Mouse (Mus musculus) thymus, postnatal 36 days (tissue): ENCODE data around the gene Alg9.

Experiments
- DNase-seq, 2 experiments: peaks; one replicate each; pipeline ENCODE4 v3.0.0; 2022; ENCODE audit warnings: mixed read lengths in 2 of 2

Alg9 gene

GRCm38 (mm10) chr9:50774991-50775612 is at the start of gene Alg9, which contains the start of gene 1110032A03Rik:
Gene Alg9 (plus strand): TSS chr9:50775019.
Gene 1110032A03Rik (minus strand): TSS chr9:50775520.
- DNase-seq: peak; percentile 87 to 89

GRCm38 (mm10) chr9:50725921-50726590 is 48.8 kb upstream of the Alg9 start:
- DNase-seq: no peak

- no peak for DNase-seq
These were observed 47.5 kb upstream of the Alg9 start for GRCm38 (mm10) chr9:50727171-50727924.

DNA sequence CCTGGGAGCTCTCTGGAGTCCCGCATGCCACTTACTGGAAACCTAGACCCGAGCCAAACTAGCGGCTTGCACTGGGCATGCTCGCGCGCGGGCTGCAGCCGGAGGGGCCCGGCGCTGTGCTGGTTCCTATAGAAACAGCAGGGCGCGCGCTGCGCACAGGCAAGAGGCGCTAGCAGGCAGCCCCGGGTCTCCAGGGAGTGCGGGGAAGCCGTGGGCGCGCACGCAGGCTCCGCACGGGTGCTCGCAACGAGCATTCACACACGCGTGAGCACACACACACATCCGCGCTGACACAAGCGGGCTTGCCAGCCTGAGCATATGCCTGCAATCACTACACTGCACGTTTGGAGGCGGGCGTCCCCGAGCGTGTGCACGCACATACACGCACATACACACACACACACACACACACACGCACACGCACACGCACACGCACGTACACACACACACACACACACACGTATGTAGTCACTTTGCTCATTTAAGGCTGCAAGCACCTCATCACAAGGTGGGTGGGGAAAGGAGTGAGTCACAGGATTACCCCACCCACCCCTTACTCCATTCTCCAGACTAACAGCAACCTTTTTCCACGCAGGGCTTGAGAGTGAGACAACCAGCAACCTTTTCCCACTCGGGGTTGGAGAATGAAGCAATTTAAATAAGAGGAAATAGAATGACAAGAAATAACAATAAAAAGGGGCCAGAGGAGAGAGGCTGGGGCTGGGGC is 46.7 kb upstream of the Alg9 start:
- DNase-seq: peak; percentile 12 to 29

DNA sequence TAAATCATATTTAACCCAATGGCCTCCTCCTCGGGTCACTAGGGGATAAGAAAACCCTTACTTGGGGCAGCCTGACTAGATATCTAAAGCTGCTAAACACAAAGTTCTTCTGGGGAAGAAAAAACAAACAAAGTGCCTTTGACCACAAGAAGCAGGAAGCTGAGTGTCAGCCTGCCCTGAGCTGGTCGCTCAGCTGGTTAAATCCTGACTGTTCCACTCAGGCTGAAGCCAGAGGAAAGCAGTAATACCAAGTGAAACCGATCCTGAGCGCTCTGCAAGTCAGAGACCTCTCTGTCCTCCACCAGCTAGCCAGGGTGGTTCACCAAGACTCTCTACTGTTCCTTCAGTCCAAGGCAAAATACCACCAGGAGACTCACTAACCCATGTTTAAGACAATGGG is 45.2 kb upstream of the Alg9 start:
- no peak for DNase-seq

- DNase-seq: no peak
These were observed 42.3 kb upstream of the Alg9 start for GRCm38 (mm10) chr9:50732560-50732959.

- no peak for DNase-seq
These were observed 39.8 kb upstream of the Alg9 start for GRCm38 (mm10) chr9:50734989-50735388.

DNA sequence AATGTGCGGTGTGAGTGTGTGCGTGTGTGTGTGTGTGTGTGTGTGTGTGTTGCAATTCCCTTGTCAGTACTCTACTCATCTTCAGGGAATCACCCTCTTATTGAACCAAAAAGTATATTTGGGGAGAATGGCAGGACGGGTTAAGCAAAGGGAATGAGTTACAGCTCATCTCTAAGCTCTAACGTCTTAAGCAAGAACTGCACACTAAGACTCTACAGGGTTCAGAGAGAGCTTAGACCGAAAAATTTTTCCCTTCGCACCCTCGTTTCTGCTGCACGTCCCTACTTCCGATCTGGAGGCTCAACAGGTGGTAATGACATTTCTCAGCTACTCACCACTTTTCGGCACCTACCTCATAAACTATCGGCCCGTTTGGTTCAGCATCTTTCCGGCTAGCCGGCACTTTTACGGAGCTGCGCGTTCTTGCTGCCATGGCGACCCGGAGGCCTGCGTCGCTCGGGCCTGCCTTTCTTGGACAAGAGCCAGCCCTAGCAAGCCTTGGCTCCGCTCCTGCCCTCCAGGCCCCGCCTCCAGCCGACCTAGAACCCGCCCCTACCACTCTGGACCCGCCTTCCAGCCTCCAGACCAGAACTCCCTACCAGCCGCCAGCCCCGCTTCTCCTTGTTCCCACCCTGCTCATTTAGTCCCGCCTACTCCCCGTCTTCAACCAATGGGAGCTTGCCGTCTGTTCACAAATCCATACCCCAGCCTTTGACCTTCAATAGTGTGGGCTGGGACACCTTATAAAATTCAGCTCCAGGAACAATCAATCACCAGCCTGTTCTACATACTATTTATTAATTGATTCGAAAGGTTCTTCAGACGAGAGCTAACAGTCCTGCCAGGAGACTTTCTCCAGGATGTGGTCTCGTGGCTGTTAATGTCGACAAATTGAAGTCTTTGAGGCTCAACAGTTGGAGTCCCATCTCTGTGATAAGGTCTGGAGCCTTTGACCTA is 35.6 kb upstream of the Alg9 start, which contains the start of gene Dixdc1:
Dixdc1 (minus strand) TSS at position 604 of the 957 bp plus-strand sequence.
- DNase-seq: peak; percentile 79 to 85

DNA sequence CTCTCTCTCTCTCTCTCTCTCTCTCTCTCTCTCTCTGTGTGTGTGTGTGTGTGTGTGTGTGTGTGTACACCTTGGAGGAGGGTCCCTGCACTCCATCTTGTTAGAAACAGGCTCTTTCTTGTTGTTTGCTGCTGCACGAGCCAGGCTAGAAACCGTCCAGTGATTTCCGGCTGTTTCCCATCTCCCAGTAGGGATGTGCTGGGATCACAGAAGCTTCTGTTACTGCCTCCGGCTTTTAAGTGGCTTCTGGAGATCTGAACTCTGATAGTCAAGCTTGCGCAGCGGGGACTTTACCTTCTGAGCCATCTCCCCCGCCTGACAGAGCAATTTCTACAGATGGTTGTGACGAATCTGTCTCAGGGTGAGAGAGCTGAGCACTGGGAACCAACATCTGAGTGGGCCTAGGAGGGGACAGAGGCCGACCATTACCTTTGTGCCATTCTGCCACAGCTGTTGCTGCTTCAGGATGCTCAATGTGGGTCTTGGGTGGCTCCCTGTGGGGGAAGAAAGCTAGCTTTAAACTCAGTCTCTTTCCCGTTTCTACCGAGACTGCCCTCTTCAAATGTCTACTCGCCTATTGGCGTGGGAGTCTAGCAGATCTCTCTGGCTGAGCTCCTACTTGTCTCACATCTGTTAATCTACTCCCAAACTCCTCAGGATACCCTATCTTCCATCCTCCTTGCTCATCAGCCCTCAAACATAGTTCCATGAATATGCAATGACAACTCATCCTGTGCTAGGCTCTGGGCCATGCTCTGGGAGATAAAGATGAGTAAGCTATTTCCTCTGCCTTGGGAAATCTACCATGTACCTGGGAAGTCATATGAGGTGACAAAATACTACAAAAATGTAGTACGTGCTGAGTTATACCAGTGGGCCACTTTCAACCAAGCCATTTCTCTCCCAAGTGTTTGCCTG is 33.7 kb upstream of the Alg9 start:
- DNase-seq: no peak

GRCm38 (mm10) chr9:50742261-50742660 is 32.6 kb upstream of the Alg9 start:
- DNase-seq: no peak

- DNase-seq: no peak
These were observed 32.1 kb upstream of the Alg9 start for GRCm38 (mm10) chr9:50742744-50743143.

GRCm38 (mm10) chr9:50745806-50746205 is 29.0 kb upstream of the Alg9 start:
- no peak for DNase-seq

GRCm38 (mm10) chr9:50746214-50746677 is 28.6 kb upstream of the Alg9 start, which contains the start of gene 2310030G06Rik:
Gene 2310030G06Rik (minus strand): TSS chr9:50746536.
- no peak for DNase-seq

GRCm38 (mm10) chr9:50750706-50751105 is 24.1 kb upstream of the Alg9 start:
- no peak for DNase-seq

DNA sequence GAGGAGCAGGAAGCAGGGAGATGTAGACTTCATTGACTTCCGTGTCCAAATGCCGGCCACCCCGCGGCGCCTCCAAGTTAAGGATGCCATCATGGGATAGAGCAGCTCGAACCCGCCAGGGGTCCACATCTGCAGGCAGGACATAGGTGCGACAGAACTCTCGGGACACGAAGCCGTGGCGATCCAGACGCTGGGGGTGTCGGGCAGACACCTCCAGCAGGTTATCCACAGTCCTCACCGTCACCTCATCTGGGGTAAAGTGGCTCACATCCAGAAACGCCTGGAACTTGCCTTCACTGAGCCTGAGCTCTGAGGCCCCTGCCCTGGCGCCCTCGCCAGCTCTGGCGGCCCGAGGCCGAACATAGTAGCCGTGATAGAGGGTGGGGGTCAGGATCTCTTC is 23.5 kb upstream of the Alg9 start, which contains the start of gene Cryab:
Cryab (plus strand) TSS at position 3 of the 400 bp plus-strand sequence.
- DNase-seq: no peak

DNA sequence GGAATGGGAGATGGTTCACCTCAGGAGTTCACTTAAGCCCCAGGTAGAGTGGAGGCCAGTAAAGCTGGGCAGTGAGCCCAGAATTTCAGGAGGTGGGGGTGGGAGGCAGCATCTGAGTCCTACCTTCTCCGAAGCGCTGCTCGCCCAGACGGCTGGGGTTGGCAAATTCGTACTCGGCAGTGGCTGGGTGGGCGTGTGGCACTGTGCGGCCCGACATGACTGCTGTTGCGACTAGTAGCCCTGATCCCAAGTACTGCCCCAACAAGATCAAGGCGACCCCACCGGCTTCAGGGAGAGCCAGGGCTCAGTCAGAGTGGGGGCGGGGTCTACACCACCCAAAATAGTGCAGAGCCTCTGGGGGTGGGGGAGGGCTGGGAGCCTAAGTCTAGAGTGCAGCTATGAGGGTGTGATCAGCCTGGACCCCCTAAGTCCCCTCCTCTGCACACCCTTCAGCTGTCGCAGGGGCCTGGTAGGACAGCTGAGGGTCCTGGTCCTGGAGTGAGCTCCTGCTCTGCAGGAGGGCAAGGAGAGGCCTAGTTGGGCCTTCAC is 22.7 kb upstream of the Alg9 start, which contains the start of gene Hspb2:
Hspb2 (minus strand) TSS at position 301 of the 549 bp plus-strand sequence.
- no peak for DNase-seq

DNA sequence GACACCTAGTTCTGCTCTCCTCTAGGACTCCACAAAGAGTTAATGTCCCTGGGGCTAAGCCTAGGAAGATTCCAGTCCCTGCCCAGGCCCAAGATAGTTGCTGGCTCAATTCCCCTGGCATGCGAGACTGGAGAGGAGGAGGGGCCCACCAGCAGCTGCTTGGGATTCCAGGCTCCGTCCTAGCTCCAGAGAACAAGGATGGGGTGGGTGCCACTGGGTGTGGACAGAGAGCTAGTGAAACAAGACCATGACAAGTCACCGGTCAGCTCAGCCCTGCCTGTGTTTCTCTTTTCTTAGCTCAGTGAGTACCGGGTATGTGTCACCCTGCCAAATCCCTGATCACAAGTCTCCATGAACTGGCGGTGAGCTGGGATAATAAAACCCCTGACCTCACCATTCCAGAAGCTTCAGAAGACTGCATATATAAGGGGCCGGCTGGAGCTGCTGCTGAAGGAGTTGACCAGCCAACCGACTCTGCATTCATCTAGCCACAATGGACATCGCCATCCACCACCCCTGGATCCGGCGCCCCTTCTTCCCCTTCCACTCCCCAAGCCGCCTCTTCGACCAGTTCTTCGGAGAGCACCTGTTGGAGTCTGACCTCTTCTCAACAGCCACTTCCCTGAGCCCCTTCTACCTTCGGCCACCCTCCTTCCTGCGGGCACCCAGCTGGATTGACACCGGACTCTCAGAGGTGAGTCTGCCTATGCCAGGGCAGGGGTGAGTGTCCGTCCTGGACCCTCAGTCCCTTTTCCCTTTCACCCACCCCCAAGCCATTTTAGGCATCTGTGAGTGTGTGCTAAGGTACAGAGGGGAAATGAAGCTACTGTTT is 21.8 kb upstream of the Alg9 start:
- DNase-seq: no peak

- no peak for DNase-seq
These were observed 20.9 kb upstream of the Alg9 start for GRCm38 (mm10) chr9:50753947-50754346.

DNA sequence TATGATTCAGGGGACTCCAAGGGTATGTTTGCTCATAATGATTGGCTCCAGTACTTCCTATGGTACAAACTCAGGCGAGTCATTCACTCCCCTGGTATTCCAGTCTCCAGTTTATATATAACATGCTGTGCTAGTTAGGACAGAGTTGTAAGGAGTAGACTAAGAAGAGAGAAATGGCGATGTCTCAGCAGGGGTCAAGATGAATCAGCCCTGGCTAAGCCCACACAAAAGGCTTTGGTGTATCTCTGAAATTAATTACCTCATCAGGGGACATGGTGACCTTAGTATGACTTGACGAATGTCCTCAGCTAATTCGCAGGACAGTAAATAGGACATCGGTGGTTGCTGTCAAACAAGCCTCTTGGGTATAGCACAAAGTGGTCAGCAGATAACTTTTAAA is 18.1 kb upstream of the Alg9 start:
- no peak for DNase-seq
